Mouse (Mus musculus) bone marrow macrophage, adult 2 months (primary cell): ENCODE data around the gene Mup2. TPM values are rescaled to one million over a fixed set of nuclear protein-coding genes. Genes with fewer than 3 reads are reported as not detected.
"Not testable (repeated sequence)": the region's sequence is repeated elsewhere in the genome, so short reads cannot be mapped to it uniquely, and the experiment has no call there.

Source experiments
- H3K27ac ChIP-seq: 2 replicates; pipeline ENCODE4 v1.5.1; 2012; ENCODE audit warnings: low read depth, low read length; ENCODE audit not compliant: insufficient read depth
- H3K4me1 ChIP-seq: 2 replicates; pipeline ENCODE4 v1.6.1; 2012; ENCODE audit warnings: low read length; ENCODE audit not compliant: control insufficient read depth, insufficient read depth
- H3K4me3 ChIP-seq: 2 replicates; pipeline ENCODE4 v1.5.1; 2012; ENCODE audit warnings: mild to moderate bottlenecking, low read length, moderate library complexity; ENCODE audit not compliant: insufficient read depth
- polyA plus RNA-seq: library from polyadenylated mRNA; stranded (reverse); fragments of >200 nt; gene quantifications from 2 replicates; pipeline ENCODE4 v1.2.4, GENCODE M21; 2012; ENCODE audit not compliant: missing spikeins, insufficient read depth, insufficient read length

Mup2 gene
- not detected in 2 replicates for polyA plus RNA-seq

- not testable (repeated sequence) for H3K4me3 ChIP-seq, H3K27ac ChIP-seq, H3K4me1 ChIP-seq
Measured at GRCm38 (mm10) chr4:60154189-60154588, at the start of gene Mup2. Gene Mup2, minus strand, starts transcription at chr4:60154289.

Other genes with a start within 250 kb of the Mup2 start
- 0.47 TPM in 1 of 2 replicates, not detected in the other for gene Slc46a2, start 239.2 kb downstream of the Mup2 start, polyA plus RNA-seq
- not detected in 2 replicates for gene Mup4, start 193.6 kb downstream of the Mup2 start, polyA plus RNA-seq
- gene Mup6, start 190.0 kb downstream of the Mup2 start, polyA plus RNA-seq = not detected in 2 replicates
- gene Mup7, start 83.8 kb downstream of the Mup2 start, polyA plus RNA-seq = not detected in 2 replicates
- not detected in 2 replicates for gene Mup8, start 68.3 kb upstream of the Mup2 start, polyA plus RNA-seq